Mouse (Mus musculus): Measurements from ENCODE around the gene Scube1.

DNA sequence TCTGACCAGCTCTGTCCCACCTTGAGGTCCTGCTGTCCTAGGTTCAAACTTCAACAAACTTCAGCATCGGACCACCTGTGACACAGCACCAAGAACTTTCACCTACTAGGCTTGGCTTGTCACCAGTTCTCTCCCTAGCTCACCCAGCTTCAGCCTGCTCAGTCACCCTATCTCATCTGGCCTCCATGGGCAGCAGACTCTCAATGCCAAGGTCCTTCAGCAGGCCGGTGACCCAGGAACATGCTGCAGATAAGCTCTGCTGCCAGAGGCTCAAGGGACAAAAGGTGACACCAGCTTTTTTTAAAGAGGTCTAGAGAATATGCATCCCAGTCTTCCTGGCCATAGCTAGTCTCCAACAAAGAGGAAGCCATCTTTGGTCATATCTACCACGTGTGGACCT, 48.5 kb downstream of the Scube1 start:
- TF ChIP-seq CTCF (IDR thresholded peaks at IDR 0.05; ENCODE audit: low read depth): no peak
- TF ChIP-seq EP300 (IDR thresholded peaks at IDR 0.05; ENCODE audit: low read depth): no peak
